Mouse (Mus musculus) ES-E14 (cell line): ENCODE measurements around the gene Ganab.

Experiments
- CHD2 ChIP-seq: IDR thresholded peaks from 2 replicates; pipeline ENCODE4 v1.6.1; 2014; ENCODE audit warnings: mild to moderate bottlenecking, low read depth, low read length, inconsistent platforms
- HCFC1 ChIP-seq: IDR thresholded peaks from 2 replicates; pipeline ENCODE4 v1.6.1; 2012; ENCODE audit warnings: low read length, inconsistent platforms, borderline replicate concordance; ENCODE audit not compliant: insufficient read depth
- ZNF384 ChIP-seq: IDR thresholded peaks from 2 replicates; pipeline ENCODE4 v1.6.1; 2012; ENCODE audit warnings: low read depth, low read length, inconsistent platforms

DNA sequence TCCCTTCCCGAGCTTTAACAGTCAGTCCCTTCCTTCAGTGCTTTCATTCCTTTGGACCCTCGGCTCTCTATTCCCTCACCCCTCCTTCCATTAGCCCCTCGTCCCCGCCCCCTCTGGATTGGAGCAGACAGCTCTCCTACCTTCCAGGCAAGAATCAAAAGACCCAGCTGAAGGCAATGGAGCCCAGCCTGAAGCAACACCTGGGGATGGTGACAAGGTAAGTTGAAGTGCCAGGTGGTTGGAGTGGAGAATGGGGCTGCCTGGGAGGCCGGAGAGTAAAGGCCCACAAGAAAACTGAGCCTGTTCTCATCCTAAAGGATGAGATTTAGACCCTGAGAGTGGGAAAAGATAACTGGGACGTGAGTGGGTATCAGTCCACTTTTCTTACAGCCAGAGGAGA, 10.7 kb downstream of the Ganab start:
- no peak for TF ChIP-seq ZNF384
- no peak for TF ChIP-seq HCFC1
- no peak for TF ChIP-seq CHD2
